Mouse (Mus musculus) cerebellum, adult 18-20 months (tissue): ENCODE measurements around the gene Prps1l3.
A peak's percentile ranks its signal among the peaks of the same experiment; 100 is the strongest.
"Not testable (repeated sequence)": the region's sequence is repeated elsewhere in the genome, so short reads cannot be mapped to it uniquely, and the experiment has no call there.

Experiments
- DNase-seq, 2 experiments: peaks; one replicate each; pipeline ENCODE4 v3.0.0; 2021

The Prps1l3 gene

DNA sequence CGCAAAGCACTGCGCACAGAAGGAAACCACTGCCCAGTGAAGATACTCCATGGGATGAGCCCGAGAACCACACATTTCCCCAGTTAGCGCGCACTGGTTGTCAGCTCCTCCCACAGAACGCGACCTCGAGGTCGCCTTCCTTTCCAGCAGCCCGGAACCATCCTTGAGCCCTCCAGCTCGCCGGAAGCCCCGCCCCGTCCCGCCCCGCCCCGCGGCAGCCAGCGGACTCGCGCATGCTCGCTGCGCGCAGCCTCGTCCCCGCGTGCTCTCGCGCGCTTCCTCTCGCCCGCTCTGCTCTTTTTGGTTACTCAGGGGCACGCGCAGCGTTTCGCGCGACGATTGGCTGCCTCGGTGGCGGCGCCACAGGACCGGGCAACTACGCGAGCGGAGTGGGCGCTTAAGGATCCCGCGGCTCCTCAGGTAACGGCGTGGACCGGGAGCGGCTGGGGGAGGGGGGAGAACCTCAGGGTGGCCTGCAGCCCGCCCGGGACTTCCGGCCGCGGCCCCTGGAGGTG lies at the start of gene Prps1l3, which contains the start of gene Mipol1:
Prps1l3 (plus strand) TSS at position 221 of the 515 bp plus-strand sequence.
Mipol1 (plus strand) TSS at position 236 of the 515 bp plus-strand sequence.
- peak; percentile 86 for DNase-seq

DNA sequence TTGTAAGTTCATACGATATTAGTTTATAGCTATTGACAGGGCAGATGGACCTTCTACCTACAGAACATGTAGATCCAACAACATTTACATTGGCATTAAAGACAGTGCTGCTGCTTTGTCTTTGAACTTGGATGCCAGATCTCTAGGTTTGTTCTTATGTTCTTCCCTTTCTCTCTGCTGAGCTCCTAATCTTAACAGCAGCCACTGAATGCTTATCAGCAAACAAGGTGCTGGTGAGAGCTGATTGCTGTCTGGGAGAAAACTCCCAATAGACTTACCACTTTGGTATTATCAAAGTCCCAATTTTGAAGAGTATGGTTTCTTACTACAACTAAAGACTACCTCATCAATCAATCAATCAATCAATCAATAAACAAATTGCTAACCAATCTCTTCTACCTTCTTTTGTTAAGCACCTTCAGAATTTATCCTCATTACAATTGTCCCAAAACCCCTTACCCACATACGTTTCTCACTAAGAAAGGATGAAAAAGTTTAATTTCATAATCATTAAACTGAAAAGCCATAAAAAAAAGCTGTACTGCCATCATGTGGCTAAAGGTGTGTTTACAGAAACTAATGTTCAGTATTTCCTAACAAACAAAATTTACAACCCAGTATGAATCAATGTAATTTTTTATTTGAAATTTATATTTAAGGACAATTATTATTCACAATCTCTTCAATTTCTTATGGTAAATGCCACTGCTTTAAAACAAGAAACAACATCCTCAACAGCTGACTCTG lies 45.6 kb upstream of the Prps1l3 start:
- no peak for DNase-seq

DNA sequence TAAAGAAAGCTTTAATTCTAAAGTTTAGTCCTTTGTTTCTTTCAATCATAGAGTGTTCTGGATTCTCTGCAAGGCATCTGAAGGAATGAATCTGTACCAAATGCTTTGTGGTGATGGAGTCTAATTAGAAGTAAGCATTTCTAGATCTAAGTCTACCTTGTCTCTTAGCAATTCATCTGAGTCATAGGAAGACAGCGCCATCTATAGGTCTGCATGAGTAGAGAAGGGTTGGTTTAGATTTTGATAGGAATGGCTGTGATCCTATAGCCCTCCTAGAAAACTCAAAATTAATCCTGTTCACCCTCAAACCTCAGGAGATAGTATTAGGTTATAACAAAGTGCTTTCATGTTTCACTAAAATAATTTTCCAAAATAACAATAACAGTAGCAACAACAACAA lies 44.7 kb upstream of the Prps1l3 start:
- no peak for DNase-seq

DNA sequence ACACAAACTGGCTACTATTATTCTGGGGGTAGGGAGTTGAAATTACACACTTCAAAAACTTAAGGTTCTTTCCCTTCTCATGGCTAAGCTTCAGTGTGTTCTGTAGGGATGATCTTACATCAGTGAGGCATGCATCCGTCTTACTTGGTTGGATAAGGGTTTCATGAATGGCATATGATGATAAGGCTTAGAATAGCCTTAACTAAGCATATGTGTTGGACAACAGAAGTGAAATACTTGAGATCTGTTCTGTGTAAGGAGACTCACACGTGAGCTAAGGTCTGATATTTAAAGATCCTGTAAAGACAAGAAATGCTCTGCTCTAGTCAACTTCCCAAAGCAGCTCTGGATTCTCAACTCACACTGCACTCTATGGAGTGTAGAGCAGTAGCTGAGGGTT lies 44.1 kb upstream of the Prps1l3 start:
- no peak for DNase-seq

DNA sequence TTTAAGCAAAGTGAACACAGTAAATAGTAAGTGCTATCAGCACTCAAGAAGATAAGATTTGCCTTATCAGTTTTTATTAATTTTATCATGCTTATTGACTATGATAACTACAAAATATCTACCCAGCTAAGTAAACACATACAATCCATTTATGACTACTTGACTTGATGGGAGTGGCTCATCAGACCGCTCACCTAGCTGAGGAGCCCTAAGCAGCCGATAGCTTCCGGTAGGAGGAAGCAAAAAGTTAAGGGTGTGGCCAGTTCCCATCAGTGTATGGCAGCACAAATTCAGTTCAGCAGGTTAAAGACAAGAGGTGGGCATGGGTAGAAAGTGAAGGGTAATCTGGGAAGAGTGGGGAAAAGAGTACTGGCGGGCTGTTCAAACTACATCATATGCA lies 43.2 kb upstream of the Prps1l3 start:
- no peak for DNase-seq

DNA sequence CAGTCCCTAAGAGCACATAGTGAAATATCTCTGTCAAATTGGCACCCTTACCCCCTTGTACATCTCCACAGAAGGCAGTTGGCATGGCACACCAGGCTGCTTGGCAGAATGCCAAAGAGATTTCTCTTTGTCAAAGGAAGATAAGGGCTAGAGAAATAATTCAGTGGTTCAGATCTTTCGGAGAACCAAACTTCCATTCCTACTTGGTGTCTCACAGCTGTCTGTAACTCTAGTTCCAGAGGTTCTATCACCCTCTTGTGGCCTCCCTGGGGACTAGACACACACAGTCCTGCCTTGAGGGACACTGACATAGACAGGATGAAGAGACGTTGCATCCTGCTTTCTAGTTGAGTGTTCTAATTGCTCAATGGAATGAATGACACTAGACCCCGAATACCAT lies 35.6 kb upstream of the Prps1l3 start:
- DNase-seq, result peak; percentile 7 to 12

DNA sequence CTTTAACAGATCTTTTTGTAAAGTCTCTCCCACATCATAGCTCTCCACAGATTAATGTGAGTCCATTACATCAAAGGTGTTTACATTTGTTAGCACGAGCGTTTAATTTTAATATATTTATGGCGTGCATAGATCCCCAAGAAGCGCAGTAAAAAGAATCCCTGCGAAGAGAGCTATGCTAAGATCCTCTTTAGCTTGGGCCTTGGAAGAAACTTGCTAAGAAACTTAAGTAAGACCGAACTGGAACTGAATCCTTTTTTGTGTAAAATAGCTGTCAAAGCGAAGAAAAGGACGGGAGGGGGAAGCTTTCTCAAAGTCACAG lies 34.0 kb upstream of the Prps1l3 start:
- no peak for DNase-seq

DNA sequence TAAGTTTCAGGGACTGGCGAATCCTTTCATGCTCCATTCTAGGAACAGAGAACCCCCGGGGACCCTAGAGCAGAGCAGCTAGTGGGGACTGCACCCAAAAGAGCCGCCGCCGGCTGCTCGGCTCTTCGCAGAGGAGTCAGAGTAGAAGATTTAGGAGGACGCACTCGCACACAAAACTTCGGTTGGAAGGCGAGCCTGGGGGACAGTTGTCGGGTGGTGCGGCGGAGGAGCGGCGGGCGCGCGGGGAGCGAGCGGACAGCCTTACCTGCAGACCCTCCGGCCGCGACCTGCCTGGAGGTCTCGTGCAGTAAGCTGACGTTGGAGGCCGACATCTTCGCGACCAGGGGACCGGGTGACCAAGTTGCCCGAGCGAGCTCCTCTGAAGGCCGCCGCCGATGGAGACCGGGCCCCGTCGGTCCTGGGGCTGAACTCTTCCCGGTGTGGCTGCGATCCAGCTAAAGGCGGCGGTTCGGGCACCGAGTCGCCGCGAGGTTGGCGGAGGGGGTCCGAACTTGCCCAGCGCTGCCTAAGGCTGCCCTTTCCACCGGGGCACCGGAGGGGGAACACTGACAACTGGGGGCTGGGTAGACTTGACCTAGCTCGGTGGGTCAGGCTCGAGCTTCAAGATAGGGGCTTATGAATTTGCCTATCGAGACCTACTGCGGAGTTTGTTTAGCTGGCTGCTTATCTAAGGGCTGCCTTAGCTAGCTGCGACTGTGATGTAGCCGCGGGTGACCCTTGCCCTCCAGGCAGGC lies 33.4 kb upstream of the Prps1l3 start:
- peak; percentile 3 to 5 for DNase-seq

DNA sequence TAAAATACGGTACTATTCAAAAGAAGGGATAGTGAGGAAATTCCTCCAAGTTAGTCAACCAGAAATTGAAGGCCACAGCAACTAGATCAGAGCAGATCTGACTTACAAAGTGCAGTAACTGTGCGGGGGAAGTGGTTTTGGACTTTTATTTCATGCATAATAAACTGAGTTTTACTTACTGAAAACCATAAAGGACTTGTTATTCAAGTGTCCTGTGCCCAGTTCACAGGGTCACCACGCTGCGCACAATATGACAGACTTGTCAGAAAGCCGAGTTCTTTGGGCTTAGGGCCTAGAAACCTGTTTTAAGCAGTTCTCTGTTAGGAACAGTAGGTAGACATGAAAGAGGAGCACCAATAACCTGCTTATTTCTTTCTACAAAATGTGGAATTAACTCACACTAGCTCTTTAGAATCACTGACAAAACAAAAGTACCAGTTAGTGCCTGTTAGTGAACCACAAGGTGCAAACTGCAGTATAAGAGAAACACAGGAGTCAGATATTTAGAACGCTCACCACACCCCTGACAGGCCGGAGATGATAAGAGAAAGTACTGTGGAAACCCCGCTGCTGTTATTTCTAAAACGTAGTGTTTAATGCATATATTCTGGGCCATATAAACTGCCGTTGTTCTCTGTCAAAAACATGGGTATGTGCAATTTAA lies 32.7 kb upstream of the Prps1l3 start, which contains the start of gene Slc25a21:
Slc25a21 (minus strand) TSS at position 110 of the 664 bp plus-strand sequence.
- DNase-seq, result no peak

DNA sequence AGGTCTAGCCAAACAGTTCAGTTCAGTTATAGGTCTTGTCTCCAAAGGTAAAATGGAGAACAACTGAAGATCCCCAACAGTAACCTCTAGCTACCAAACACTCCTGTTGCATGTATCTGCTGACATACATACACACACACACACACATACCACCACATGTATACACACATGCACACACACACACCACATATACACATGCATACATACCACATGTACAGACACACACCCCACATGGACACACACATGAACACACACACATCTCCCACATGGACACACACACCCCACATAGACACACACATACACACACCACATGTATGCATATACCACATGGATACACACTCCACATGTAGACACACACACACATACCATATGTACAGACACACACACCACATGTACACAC lies 31.9 kb upstream of the Prps1l3 start:
- DNase-seq, result no peak

DNA sequence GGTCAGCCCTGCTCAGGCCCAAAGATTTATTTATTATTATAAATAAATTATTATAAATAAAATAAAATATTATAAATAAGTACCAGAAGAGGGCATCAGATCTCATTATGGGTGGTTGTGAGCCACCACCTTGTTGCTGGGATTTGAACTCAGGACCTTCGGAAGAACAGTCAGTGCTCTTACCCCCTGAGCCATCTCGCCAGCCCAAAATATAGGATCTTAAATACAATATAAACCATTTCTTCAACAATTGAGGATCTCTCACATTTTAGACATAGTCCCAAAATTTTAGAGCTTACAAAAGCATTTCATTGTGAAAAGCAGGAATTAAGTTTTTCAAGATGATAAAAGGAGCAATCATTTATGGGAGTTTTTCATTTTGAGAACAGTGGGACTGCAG lies 30.8 kb upstream of the Prps1l3 start:
- no peak for DNase-seq

DNA sequence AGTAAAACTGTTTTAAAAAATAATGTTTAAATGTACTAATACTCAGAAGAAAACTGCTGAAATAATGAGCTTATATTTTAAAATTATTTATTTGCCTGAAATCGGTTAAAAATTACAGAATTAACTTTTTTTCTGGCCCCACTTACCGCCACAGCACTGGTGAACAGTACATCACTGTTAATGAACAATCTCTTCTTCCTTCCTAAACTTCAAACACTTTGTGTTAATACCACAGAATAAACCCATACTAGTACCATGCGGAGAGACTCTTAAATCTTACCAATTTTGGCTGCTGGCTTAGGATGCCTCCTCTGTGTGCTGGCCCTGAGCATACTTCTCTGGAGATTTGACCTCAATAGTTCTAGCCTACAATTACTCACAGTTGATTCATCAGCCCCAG lies 28.3 kb upstream of the Prps1l3 start:
- DNase-seq, result no peak

DNA sequence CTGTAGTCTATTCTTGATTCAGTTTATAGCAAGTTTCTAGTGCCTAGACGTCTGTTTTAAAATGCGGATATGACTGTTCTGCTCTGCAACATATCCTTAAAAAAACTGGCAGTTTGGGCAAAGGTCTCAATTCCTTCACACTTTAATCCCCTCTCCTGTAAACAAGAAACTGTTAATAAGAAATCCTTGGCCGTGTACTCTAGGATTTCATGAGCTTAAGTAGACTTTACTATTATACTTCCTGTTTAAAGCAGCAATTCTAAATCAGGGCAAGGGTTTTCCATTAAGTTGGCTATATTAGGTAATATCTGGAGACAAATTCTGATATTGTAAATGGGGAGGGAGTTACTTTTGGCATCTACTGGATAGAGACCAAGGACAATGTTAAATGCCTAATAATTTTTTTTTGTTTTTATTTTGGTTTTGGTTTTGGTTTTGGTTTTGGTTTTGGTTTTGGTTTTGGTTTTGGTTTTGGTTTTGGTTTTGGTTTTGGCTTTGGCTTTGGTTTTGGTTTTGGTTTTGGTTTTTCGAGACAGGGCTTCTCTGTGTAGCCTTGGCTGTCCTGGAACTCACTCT lies 25.8 kb upstream of the Prps1l3 start:
- DNase-seq, result no peak

DNA sequence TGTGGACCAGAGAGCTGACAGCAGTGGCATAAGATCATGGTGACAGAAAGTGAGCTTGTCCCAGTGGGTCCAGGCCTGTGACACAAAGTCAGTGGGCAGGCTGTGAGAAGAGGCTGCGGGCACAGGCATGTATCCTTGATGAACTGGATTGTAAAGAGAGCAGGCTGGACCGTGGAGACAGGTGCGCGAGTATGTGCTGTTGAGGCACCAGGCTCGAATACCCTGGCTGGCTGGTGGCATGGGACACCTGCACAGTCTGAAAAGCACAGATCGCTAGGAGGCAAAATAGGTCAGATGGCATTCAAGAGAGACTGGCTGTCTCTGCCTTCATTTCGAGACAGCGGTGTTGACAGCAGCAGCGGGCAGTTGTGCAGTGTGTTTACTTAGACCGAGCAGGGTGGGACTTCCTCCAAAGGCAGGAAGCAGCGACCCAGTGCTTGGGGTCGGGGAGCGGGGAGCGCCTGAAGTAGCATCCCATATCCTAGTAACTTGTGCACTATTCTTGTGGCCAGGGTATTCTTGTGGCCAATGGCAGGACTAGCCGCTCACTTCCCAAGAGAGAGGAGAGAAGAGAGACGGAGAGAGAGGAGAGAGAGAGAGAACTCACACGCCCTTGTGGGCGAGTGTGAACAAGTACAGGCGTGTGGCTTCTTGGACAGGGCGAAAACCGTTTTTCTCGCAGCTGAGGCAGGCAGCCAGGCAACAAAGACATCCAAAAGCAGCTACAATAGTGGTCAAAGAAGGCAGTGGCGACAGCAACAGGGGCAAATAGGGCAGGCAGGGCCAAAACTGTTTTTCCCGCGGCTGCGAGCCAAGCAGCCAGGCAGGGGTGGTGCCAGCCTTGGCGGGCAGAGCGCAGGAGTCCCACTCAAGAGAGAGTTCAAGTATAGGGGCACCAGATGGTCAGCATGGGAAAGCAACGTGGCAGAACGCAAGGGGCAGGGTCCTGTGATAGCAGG lies 18.6 kb upstream of the Prps1l3 start:
- peak; percentile 44 to 51 for DNase-seq

DNA sequence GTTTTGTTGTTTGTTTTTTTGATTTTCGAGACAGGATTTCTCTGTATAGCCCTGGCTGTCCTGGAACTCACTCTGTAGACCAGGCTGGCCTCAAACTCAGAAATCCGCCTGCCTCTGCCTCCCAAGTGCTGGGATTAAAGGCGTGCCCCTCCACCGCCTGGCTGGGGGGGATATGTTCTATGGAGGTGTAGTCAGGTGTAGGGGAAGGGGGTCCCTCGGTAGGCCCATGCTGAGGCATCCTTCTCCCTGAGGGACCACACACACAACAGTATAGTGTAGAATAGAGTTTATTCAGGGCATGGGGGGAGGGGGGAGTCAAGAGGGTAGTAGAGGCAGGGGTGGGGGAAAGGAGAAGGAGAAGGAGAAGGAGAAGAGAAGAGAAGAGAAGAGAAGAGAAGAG lies 17.7 kb upstream of the Prps1l3 start:
- DNase-seq, result not testable (repeated sequence)

DNA sequence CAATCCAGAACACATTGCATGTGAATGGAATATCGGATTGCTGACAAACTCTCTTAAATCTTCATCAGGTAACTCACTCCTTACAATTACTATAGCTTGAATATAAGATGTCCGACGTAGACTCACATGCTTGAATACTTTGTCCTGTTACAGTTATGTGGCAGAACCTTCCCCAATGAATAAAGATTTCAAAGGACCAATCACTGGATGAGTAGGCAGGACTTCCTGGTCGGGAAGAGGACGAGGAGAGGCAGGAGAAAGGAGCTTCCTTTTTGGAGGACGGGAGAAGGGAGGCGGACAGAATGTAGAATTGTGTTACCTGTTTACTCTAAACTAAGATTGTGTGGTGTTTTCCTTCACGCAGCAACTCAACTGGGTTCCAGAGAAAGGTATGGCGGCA lies 3.8 kb upstream of the Prps1l3 start:
- DNase-seq, result no peak

DNA sequence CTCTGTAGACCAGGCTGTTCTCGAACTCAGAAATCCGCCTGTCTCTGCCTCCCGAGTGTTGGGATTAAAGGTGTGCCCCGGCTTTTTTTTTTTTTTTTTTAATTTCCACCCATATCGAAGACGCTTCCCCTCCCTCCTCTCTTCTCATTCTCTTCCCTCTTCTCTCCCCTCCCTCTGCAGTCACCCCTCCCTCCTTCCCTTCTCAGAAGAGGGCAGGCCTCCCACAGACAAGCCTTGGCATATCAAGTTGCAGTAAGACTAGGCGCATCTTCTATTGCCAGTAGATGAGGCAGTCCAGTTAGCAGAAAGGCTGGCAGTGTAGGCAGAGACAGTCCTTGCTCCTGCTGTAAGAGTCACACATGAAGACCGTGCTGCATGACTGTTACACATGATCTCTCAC lies 2.4 kb upstream of the Prps1l3 start:
- no peak for DNase-seq

DNA sequence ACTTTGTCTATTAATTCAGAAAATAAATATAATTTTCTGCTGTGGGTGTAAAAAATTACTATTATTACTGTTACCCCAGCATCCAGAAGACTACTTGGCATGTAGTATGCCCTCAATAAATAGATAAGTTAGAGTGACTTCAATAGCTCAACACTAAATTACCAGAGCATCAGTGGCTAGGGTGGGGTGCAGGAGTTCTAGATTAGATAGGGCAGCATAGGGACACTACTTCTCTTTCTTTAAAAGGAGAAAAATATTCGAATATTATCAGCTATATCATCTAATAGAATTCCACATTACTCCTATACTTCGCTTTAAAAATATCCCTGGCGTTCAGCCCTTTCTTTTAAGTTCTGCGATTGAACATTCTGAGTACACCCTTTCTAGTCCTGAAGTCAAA lies 509 bp upstream of the Prps1l3 start:
- DNase-seq, result no peak

DNA sequence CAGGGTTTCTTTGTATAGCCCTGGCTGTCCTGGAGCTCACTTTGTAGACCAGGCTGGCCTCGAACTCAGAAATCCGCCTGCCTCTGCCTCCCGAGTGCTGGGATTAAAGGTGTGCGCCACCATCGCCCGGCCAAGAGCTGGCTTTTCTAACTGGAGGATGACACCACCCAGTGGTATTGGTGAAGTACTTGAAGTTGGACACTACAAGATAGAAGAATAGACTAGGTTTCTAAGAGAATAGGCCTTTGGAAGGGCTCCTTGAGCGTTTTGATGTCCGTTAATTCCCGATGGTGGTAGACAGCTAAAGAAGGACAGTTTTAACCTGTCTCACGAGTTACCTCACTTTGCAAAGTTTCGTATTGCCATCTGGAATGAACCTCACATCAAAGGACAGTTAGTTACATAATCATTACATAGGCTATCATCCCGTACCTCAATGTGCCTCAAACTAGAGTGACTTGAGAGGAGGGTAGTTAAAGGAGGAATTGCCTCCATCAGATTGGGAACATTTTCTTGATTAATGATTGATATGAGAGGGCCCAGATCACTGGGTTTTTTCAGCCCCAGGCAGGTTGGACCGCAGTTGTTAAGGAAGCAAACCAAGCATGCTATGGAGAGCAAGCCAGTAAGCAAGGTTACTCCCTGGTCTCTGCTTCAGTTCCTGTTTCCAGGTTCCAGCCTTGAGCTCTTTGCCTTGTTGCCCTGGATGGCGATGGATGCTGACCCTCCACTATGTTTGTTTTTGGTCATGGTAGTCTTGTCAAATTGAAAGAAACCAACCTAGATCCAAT lies 1.1 kb downstream of the Prps1l3 start:
- DNase-seq, result peak; percentile 15 to 27

DNA sequence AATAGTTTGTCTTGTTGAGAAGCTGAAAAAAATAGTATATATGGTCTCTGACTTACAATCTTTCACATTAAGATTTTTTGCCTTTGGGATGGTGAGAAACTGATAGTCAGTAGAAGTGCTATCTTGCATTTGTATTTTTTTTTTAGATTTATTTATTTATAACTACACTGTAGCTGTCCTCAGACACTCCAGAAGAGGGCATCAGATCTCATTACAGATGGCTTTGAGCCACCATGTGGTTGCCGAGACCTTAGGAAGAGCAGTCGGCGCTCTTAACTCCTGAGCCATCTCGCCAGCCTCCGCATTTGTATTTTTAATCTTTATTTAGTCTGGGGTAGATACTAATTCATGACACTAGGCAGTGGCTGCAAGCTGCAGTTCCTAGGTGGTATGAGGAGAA lies 3.2 kb downstream of the Prps1l3 start:
- no peak for DNase-seq
